Mouse (Mus musculus) midbrain, embryonic 14.5 days (tissue): Measurements from ENCODE around the gene Tex26. TPM values are rescaled to one million over a fixed set of nuclear protein-coding genes. Genes with fewer than 3 reads are reported as not detected.

Experiments
- ATAC-seq: fragments of 200-750 bp; cut with Nextera tagmentation; 2 replicates; pipeline ENCODE4 v1.8.0; 2017; ENCODE audit warnings: moderate number of reproducible peaks, moderate library complexity; ENCODE audit not compliant: low FRiP score, low TSS enrichment
- DNase-seq: peaks from one replicate; pipeline ENCODE4 v3.0.0-alpha.2; 2015
- H3K27ac ChIP-seq: fragments of 300-500 bp; sonication (generic); replicated peaks from 2 replicates; pipeline ENCODE4 v1.5.1; 2014; ENCODE audit warnings: mild to moderate bottlenecking, low read depth, low read length, moderate library complexity
- H3K27me3 ChIP-seq: fragments of 300-500 bp; sonication (generic); 2 replicates; pipeline ENCODE4 v1.6.1; 2014; ENCODE audit warnings: low read length, control low read depth, mixed read lengths; ENCODE audit not compliant: control insufficient read depth, insufficient read depth
- H3K36me3 ChIP-seq: fragments of 300-500 bp; sonication (generic); 2 replicates; pipeline ENCODE4 v1.6.1; 2014; ENCODE audit warnings: low read length, control low read depth; ENCODE audit not compliant: control insufficient read depth, insufficient read depth
- H3K4me1 ChIP-seq: fragments of 300-500 bp; sonication (generic); 2 replicates; pipeline ENCODE4 v1.6.1; 2014; ENCODE audit warnings: mild to moderate bottlenecking, antibody characterized with exemption, low read length, control low read depth; ENCODE audit not compliant: control insufficient read depth, insufficient read depth
- H3K4me2 ChIP-seq: fragments of 300-500 bp; sonication (generic); 2 replicates; pipeline ENCODE4 v1.6.1; 2014; ENCODE audit warnings: mild to moderate bottlenecking, low read length, moderate library complexity
- H3K4me3 ChIP-seq: fragments of 300-500 bp; sonication (generic); replicated peaks from 2 replicates; pipeline ENCODE4 v1.5.1; 2014; ENCODE audit warnings: low read depth, low read length
- H3K9ac ChIP-seq: fragments of 300-500 bp; sonication (generic); replicated peaks from 2 replicates; pipeline ENCODE4 v1.6.1; 2014; ENCODE audit warnings: mild to moderate bottlenecking, low read length, moderate library complexity
- H3K9me3 ChIP-seq: fragments of 300-500 bp; sonication (generic); 2 replicates; pipeline ENCODE4 v1.6.1; 2016; ENCODE audit warnings: low read length, control low read depth, mixed read lengths; ENCODE audit not compliant: control insufficient read depth
- whole genome bisulfite sequencing: fragments of 180-500 bp; shearing (Covaris S2); extraction: QIAGEN DNeasy Blood & Tissue Kit; methylation state at CpG from one replicate; pipeline ENCODE4 v1.1.7; 2014; 5-methylcytosine and 5-hydroxymethylcytosine counted together
- polyA plus RNA-seq: library from polyadenylated mRNA; unstranded; fragments of >200 nt; fragmentation: Nextera tagmentation; extraction: Ambion mirVana; gene quantifications from 2 replicates; pipeline ENCODE4 v1.2.1, GENCODE M21; 2014

Tex26 gene
- polyA plus RNA-seq, 1 experiment from 2014 or later = 1.00 TPM

GRCm38 (mm10) chr5:149441646-149442276, 2.3 kb downstream of the Tex26 start:
- Histone ChIP-seq H3K4me2 (no peak overlapping the region), H3K36me3 (no peaks in the 10 kb centered on the region), H3K4me1 (peaks cover 32% of the 10 kb centered on the region), H3K27ac (peak overlapping the region; percentile 52), H3K27me3 (no peaks in the 10 kb centered on the region), H3K9ac (no peak overlapping the region), H3K9me3 (no peaks in the 10 kb centered on the region), H3K4me3 (no peak overlapping the region)
- DNase-seq (peak; percentile 82), ATAC-seq (0 out of 2 replicates have a peak, but pooled peaks have one; percentile 25)
- WGBS = 28% methylated on average over 14 of the region's 14 CpGs

- Histone ChIP-seq H3K9me3 (no peaks in the 10 kb centered on the region), H3K27ac (0 out of 2 replicates have a peak overlapping the region, but pooled peaks have one; percentile 20), H3K9ac (no peak overlapping the region), H3K4me2 (no peak overlapping the region), H3K4me3 (no peak overlapping the region), H3K27me3 (no peaks in the 10 kb centered on the region), H3K4me1 (peaks cover 32% of the 10 kb centered on the region), H3K36me3 (no peaks in the 10 kb centered on the region)
- 28% methylated on average over 15 of the region's 15 CpGs for WGBS
- DNase-seq = peak; percentile 44
- no peak for ATAC-seq
Measured at GRCm38 (mm10) chr5:149442277-149442660, 2.8 kb downstream of the Tex26 start.

DNA sequence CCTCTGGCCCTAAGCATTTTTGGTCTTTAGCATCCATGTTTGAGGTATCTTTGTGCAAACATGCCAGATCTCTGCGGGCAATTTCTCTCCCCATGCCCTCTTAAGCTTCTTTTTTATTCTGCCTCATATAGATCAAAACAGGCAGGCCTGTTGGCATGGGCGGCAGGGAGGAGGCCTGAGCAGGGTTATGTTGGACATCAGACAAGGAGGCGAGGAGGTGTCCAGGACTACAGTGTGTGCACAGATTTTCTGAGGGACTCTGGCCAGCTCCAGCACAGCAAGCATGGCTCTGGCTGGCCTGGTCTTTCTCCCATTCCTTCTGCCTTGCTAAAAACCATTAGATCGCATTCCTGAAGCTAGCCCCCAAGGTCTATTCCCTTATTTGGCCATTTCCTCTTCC, 5.0 kb downstream of the Tex26 start:
- WGBS = 87% methylated on average over 4 of the region's 4 CpGs
- H3K27me3 ChIP-seq = no peaks in the 10 kb centered on the region
- H3K4me1 ChIP-seq = peaks cover 25% of the 10 kb centered on the region
- no peak overlapping the region for H3K9ac ChIP-seq
- no peaks in the 10 kb centered on the region for H3K36me3 ChIP-seq
- H3K4me3 ChIP-seq = no peak overlapping the region
- no peak for DNase-seq
- no peak overlapping the region for H3K4me2 ChIP-seq
- no peak overlapping the region for H3K27ac ChIP-seq
- peaks cover 4% of the 10 kb centered on the region; the same call in 1 of the 2 replicates for H3K9me3 ChIP-seq
- no peak for ATAC-seq

- WGBS = 94% methylated on average over 7 of the region's 7 CpGs
- Histone ChIP-seq H3K4me1 (peaks cover 11% of the 10 kb centered on the region), H3K4me2 (no peak overlapping the region), H3K27me3 (no peaks in the 10 kb centered on the region), H3K27ac (no peak overlapping the region), H3K4me3 (no peak overlapping the region), H3K36me3 (no peaks in the 10 kb centered on the region), H3K9me3 (peaks cover 4% of the 10 kb centered on the region; the same call in 1 of the 2 replicates), H3K9ac (no peak overlapping the region)
- ATAC-seq = no peak
- DNase-seq = no peak
Measured at GRCm38 (mm10) chr5:149446495-149446894, 7.0 kb downstream of the Tex26 start.

DNA sequence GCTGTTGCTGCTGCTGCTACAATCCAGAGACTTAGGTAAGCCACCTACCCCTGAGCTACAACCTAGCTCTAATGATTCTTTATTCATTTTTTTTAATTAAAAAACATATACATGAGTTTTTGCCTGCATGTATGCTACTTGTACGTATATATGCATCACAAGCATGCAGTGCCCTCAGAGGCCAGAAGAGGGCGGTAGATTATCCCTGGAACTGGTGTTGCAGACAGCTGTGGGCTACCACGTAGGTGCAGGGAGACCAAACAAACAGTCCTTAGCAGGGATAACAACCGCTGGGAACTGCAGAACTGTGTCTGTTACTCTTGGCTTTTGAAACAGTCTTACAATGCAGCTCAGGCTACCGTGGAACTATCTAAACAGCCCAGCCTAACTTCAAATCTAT, 8.3 kb downstream of the Tex26 start:
- Histone ChIP-seq H3K27ac (no peak overlapping the region), H3K4me3 (no peak overlapping the region), H3K9me3 (peaks cover 4% of the 10 kb centered on the region; the same call in 1 of the 2 replicates), H3K36me3 (no peaks in the 10 kb centered on the region), H3K9ac (no peak overlapping the region), H3K4me2 (no peak overlapping the region), H3K4me1 (no peaks in the 10 kb centered on the region), H3K27me3 (no peaks in the 10 kb centered on the region)
- WGBS = 82% methylated on average over 5 of the region's 5 CpGs
- ATAC-seq (no peak), DNase-seq (no peak)

DNA sequence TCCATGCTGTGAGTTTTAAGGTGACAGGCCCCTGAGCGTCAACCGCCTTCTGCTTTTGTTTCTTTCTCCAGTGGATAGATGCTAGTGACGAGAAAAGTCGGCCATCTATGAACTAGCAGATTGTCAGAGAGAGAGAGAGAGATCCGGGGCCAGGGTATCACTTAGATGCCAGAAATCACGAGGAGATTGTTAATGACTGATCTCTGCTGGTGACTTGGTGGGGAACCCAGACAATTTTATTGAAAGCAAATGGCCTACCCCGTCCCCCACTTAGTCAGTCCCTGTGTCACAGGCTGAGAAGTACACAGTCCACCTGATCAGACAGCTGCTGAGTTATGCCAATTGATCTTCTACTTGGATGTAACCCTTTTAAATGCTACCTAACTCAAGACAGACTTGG, 9.9 kb downstream of the Tex26 start:
- no peak for ATAC-seq
- Histone ChIP-seq H3K9me3 (peaks cover 4% of the 10 kb centered on the region; the same call in 1 of the 2 replicates), H3K4me3 (no peak overlapping the region), H3K27ac (no peak overlapping the region), H3K27me3 (no peaks in the 10 kb centered on the region), H3K4me2 (no peak overlapping the region), H3K4me1 (no peaks in the 10 kb centered on the region), H3K36me3 (no peaks in the 10 kb centered on the region), H3K9ac (no peak overlapping the region)
- no peak for DNase-seq
- WGBS = 86% methylated on average over 7 of the region's 7 CpGs

DNA sequence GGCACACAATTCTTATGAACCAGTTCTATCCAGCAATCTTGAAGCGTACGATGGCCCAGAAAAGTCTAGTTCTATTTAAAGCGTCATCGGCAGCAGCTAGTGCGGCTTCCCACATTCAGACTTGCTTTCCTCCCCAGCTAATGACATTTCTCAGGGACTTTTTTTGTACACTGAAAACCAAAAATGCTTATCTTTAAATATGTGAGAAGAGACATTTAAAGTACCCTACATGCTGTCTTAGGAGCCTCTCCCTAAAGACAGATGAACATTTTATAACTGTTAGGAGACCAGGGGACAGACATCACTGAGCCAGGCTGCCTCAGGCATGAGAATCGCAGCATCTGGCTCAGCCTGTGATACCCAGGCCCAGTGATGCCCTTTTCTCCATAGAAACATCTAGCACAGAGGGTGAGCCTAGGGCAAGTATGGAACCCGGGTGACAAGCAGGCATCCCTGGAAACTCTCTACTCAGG, 11.8 kb downstream of the Tex26 start:
- H3K27ac ChIP-seq = no peak overlapping the region

DNA sequence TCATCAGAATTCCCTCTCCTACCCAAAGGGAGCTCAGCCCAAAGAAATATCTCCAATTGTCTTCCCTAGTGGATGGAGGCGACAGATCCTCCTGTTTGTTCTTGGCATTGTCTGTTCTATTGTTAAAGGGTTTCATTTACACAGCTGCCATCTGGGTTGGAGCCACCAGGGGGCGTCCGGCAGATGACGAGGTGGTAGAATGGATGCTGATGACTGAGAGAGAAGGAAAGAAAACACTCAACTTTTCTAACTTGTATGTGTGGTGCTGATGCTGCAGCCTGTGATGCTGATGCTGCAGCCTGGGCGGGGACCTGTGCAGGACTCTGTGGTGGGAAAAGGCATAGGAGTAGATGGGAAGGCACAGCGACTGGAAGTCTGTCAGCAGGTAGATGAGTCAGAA, 14.8 kb downstream of the Tex26 start:
- Histone ChIP-seq H3K4me3 (no peak overlapping the region), H3K36me3 (no peaks in the 10 kb centered on the region)
- ATAC-seq = no peak

More for the DNA sequence above, 11.8 kb downstream of the Tex26 start:
- Histone ChIP-seq H3K9me3 (peaks cover 4% of the 10 kb centered on the region; the same call in 1 of the 2 replicates), H3K4me2 (no peak overlapping the region), H3K27me3 (no peaks in the 10 kb centered on the region), H3K9ac (no peak overlapping the region), H3K36me3 (no peaks in the 10 kb centered on the region), H3K4me1 (no peaks in the 10 kb centered on the region), H3K4me3 (no peak overlapping the region)
- DNase-seq = no peak
- no peak for ATAC-seq
- WGBS = 85% methylated on average over 7 of the region's 7 CpGs

GRCm38 (mm10) chr5:149456544-149456943, 17.1 kb downstream of the Tex26 start:
- Histone ChIP-seq H3K36me3 (no peaks in the 10 kb centered on the region), H3K9me3 (no peaks in the 10 kb centered on the region), H3K9ac (no peak overlapping the region), H3K4me3 (no peak overlapping the region), H3K27ac (no peak overlapping the region), H3K4me1 (0 out of 2 replicates have a peak, but pooled peaks cover 2% of the 10 kb centered on the region), H3K4me2 (no peak overlapping the region), H3K27me3 (no peaks in the 10 kb centered on the region)
- no peak for DNase-seq
- WGBS = 92% methylated on average over 7 of the region's 7 CpGs
- no peak for ATAC-seq

More for the DNA sequence above, 14.8 kb downstream of the Tex26 start:
- H3K9me3 ChIP-seq = no peaks in the 10 kb centered on the region
- peak; percentile 65 for DNase-seq
- no peaks in the 10 kb centered on the region for H3K27me3 ChIP-seq
- H3K27ac ChIP-seq = no peak overlapping the region
- 32% methylated on average over 6 of the region's 6 CpGs for WGBS
- no peak overlapping the region for H3K9ac ChIP-seq
- H3K4me1 ChIP-seq = no peaks in the 10 kb centered on the region
- no peak overlapping the region for H3K4me2 ChIP-seq
